Mouse (Mus musculus): ENCODE results near the gene Arhgap15. TPM values are rescaled to one million over a fixed set of nuclear protein-coding genes. Genes with fewer than 3 reads are reported as not detected.
A peak's percentile ranks its signal among the peaks of the same experiment; 100 is the strongest.

Gene Arhgap15
- total RNA-seq, 2 experiments from 2014 or later = 0.82 to 1.0 TPM

DNA sequence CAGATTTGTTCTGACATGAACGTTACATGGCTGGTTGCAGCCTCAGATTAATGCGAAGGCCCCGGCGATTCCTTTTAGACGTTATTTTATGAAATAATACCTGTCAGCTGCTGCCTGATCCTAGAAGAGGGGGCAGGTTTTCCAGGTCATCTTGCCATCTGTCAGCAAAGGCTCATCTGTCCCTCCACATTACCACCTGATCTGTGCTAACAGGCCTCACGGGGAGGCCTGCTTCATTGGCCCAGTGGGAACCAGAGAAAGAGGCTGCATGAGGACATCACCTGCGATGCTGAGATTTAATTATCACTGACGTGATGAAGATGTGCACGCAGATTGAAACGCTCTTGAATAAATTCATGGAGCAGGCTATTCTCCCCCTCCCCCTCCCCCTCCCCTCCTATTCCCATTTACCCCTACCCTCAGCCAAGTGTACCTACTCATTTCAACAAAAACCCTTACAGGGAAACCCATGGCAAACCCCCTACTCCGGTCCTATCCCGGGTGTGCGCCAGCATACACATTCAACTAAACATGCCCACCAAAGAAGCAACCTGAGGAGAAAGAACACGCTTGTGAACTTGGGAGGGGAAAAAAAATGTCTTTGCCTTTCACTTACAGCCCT lies 268.9 kb downstream of the Arhgap15 start:
- intact Hi-C loops (cut with DNase I) = no loop called here
- DNase-seq = no peak

DNA sequence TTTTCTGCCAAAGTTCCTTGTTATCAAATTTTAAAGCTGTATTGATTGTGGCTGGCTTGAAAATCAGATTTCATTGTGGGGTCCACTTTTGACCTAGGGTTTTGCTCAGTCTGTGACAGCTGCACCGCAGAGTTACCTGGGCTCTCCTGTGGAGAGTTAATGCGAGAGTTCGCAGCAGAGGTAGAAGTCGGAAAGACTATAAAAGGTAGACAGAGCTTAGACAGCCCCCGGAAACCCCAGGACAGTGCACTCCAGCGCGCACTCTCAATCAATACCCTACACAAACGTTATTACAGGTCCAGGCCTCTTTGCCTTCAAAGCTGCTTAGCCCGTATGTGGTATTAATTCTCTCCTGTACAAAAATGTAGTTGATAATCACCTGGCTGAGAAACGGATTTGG lies 269.4 kb downstream of the Arhgap15 start:
- DNase-seq = no peak
- intact Hi-C loops (cut with DNase I) = no loop called here

GRCm38 (mm10) chr2:44024704-44025103 lies 276.1 kb downstream of the Arhgap15 start:
- DNase-seq = no peak
- intact Hi-C loops (cut with DNase I) = no loop called here

DNA sequence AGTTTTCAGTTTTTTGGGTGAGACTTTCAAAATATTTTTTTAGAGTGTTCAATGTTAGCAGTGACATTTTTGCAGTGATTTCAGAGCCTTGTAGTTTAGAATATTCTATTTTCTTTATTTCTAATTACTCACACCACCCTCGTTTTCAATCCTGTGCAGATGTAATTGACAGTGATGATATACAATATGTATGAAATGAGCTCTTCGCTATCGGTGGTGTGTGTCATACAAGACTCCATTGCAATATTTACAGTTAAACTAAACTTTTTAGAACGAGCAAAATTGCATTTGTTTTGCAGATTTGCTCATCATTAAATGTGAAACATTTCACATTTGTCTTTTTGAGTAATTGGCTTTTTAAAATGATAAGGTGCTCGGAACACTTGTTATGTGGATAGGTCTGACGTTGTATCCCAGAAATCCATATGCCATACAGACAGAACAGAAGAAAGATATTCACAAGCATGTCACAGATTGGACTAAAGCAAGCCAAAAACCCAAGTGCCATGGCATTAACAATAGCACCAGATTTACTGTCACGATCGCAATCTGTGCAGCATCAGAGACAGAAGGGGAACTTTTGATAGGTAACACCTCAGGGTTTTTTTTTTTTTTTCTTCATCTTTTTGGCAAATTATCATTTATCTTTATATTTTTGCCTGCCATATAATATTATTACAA lies 280.6 kb downstream of the Arhgap15 start:
- DNase-seq = no peak

GRCm38 (mm10) chr2:44029865-44030264 lies 281.2 kb downstream of the Arhgap15 start:
- intact Hi-C loops (cut with DNase I) = no loop called here
- no peak for DNase-seq

More for the DNA sequence above, 280.6 kb downstream of the Arhgap15 start:
- intact Hi-C loops (cut with DNase I) = no loop called here

GRCm38 (mm10) chr2:44039522-44040203 lies 291.0 kb downstream of the Arhgap15 start:
- intact Hi-C loops (cut with DNase I) = no loop called here
- DNase-seq = no peak

GRCm38 (mm10) chr2:44044088-44044487 lies 295.5 kb downstream of the Arhgap15 start:
- intact Hi-C loops (cut with DNase I) = no loop called here
- no peak for DNase-seq

DNA sequence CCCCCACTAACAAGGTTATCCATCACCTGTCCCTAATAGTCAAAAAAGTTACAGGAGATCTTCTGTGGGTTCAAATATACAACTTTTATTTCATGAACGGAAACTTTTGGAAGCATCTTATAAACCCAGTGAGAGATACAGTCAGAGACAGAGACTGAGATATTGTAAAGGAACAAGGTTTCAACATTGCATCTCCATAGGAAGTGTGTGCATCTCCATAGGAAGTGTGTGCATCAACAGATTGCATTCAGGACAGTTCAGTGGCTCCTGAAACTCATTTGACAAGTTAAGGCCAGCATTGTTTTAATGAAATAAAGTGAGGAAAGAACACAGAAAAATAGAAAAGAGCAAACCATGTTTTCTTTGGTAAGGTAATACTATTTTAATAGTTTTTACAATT lies 296.0 kb downstream of the Arhgap15 start:
- DNase-seq = no peak
- intact Hi-C loops (cut with DNase I) = no loop called here

- intact Hi-C loops (cut with DNase I) = no loop called here
- no peak for DNase-seq
Measured at GRCm38 (mm10) chr2:44045231-44045630, 296.6 kb downstream of the Arhgap15 start.

DNA sequence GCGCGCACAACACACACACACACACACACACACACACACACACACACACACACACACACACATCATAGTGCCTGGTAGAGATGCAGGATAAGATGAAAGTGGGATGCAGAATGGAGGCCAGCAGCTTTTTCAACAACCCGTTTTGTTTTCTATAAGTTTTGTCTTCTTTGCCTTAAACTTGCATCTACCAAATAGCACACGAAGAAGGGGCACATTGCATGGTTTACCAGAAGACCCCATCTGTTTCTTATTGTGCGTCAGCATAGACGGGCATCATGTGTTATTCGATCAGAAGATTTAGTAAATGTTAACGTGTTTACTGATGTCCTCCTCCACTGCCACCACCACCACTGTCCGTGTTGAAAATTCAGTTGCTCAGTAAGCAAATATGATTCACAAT lies 311.7 kb downstream of the Arhgap15 start:
- DNase-seq = no peak
- intact Hi-C loops (cut with DNase I) = no loop called here

- DNase-seq = no peak
- intact Hi-C loops (cut with DNase I) = no loop called here
Measured at GRCm38 (mm10) chr2:44060716-44061115, 312.1 kb downstream of the Arhgap15 start.

DNA sequence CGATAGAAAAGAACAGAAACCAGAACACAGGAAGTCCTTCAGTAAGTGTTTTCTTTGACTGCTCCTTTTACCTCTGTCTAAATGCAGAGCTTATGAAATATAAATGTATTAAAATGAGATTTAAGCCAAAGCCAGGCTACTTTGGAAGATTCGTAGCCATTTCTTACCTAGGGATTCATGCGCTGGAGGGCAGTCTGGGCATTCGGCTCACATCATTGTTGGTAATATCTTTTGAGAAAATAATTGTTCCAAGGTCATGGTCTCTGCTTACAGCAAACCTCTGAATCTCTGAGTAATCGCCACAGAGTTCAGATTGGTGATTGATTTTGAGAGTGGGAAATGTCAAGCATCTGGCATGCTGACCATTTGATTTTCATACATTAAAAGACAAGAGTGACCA lies 316.4 kb downstream of the Arhgap15 start:
- DNase-seq = no peak
- intact Hi-C loops (cut with DNase I) = no loop called here

DNA sequence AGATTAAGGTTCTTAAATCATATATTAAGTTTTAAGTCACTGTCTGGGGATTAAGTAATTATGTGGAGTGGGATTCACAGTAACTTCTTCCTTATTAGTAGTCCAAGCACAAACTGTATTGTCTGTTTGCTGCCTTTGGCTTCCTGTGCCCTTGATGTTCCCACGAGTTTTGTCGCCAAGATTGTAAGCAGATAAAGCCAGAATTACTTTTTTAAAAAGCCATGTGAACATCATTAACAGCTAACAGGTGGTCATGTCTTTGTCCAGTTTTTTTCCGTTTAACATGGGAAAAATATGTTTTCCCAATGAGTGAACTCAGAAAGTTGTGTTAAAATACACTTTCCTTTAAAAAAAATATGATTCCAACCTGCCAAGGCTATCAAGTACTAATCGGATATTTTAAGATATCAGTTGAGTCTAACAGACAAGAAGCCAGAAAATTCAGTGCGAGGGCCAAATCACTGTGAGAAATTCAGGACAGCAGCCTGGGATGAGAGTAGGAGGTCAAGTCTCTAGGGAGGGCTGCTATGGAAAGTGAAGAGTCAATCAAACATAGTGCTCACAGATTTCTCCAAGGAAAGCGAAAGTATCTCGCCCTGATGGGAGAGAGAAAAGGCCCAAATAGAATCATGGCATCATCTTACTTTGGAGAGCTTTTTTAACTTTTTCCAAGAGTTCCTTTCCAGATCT lies 319.7 kb downstream of the Arhgap15 start:
- DNase-seq = peak; percentile 40 to 47

GRCm38 (mm10) chr2:44068906-44069305 lies 320.3 kb downstream of the Arhgap15 start:
- DNase-seq = no peak
- intact Hi-C loops (cut with DNase I) = no loop called here

More for the DNA sequence above, 319.7 kb downstream of the Arhgap15 start:
- intact Hi-C loops (cut with DNase I) = no loop called here

- no peak for DNase-seq
- intact Hi-C loops (cut with DNase I) = no loop called here
Measured at GRCm38 (mm10) chr2:44076570-44076969, 327.9 kb downstream of the Arhgap15 start.

- DNase-seq = no peak
- intact Hi-C loops (cut with DNase I) = no loop called here
Measured at GRCm38 (mm10) chr2:44080530-44080929, 331.9 kb downstream of the Arhgap15 start.

- no peak for DNase-seq
- intact Hi-C loops (cut with DNase I) = no loop called here
Measured at GRCm38 (mm10) chr2:44081241-44081640, 332.6 kb downstream of the Arhgap15 start.

DNA sequence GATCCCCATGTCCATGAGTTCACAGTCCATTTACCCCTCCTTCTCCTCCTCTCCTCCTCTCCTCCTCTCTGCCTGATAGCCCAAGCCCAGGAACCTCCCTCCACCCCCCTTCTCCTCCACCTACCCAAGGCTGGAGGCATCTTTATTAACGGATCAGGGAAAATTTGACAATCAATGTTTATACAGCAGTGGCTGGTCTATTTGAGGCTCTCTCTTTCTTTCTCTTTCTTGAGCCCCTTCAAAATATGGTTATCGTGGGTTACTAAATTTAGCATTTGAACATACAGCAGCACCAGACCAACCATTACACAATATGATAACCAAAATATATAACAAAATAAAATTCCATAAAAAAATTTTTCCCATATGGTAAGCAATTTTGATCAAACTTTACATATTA lies 335.8 kb downstream of the Arhgap15 start:
- intact Hi-C loops (cut with DNase I) = no loop called here
- no peak for DNase-seq

- intact Hi-C loops (cut with DNase I) = no loop called here
- no peak for DNase-seq
Measured at GRCm38 (mm10) chr2:44086403-44087056, 337.9 kb downstream of the Arhgap15 start.

- intact Hi-C loops (cut with DNase I) = no loop called here
- no peak for DNase-seq
Measured at GRCm38 (mm10) chr2:44098552-44098951, 349.9 kb downstream of the Arhgap15 start.

DNA sequence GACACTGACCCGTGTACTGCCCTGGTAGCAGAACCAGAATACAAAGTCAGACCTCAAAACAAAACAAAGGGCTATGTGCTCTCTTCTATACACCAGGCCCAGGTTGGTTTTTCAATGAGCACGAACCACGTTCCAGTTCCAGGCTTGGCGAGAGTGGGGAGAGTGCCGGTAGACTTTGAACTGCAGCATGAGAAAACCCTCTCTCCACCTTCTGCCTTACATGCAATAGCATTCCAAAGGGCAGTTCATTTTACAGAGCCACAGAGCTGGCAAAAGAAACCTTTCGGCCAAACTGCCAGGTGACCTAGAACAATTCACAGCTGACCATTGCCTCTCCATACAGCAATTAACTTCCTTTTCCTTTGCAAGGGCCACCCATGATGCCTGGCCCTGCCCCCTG lies 353.7 kb downstream of the Arhgap15 start:
- intact Hi-C loops (cut with DNase I) = no loop called here
- DNase-seq = no peak

Data from heart, postnatal 10 days (tissue).